Mouse (Mus musculus) heart, adult 2 months (tissue): ENCODE data around the gene Spag7.

Source experiments
- CTCF ChIP-seq: fragments of 200-600 bp; IDR thresholded peaks from 2 replicates; pipeline ENCODE4 v1.8.1; 2022; ENCODE audit warnings: antibody characterized with exemption, mild to moderate bottlenecking, moderate library complexity
- POLR2A ChIP-seq: fragments of 200-500 bp; IDR thresholded peaks from 2 replicates; pipeline ENCODE4 v1.6.1; 2011; ENCODE audit warnings: mild to moderate bottlenecking, low read depth, low read length, control low read depth; ENCODE audit not compliant: insufficient read depth

- TF ChIP-seq CTCF, result no peak
- TF ChIP-seq POLR2A, result 0 out of 2 replicates have a peak, but pooled peaks have one; percentile 13
Measured at GRCm38 (mm10) chr11:70650322-70651175, 18.7 kb downstream of the Spag7 start.
